Mouse (Mus musculus) forebrain, embryonic 11.5 days (tissue): ENCODE data around the gene Rchy1. TPM values are rescaled to one million over a fixed set of nuclear protein-coding genes. Genes with fewer than 3 reads are reported as not detected.

ENCODE experiments used
- polyA plus RNA-seq: library from polyadenylated mRNA; unstranded; fragments of >200 nt; fragmentation: Nextera tagmentation; extraction: Ambion mirVana; gene quantifications from 2 replicates; pipeline ENCODE4 v1.2.1, GENCODE M21; 2014

Gene Rchy1
- polyA plus RNA-seq, 1 experiment from 2014 or later = 45.8 TPM

Other genes with a start within 250 kb of the Rchy1 start
- not detected in 2 replicates for gene Odaph, start 24.4 kb upstream of the Rchy1 start, polyA plus RNA-seq
- gene Cdkl2, start 80.8 kb upstream of the Rchy1 start, polyA plus RNA-seq = 0.56 and 0.68 TPM in 2 replicates
- gene G3bp2, start 120.7 kb upstream of the Rchy1 start, polyA plus RNA-seq = 269 and 276 TPM in 2 replicates
- 24.2 and 25.7 TPM in 2 replicates for gene Uso1, start 174.9 kb upstream of the Rchy1 start, polyA plus RNA-seq